Mouse (Mus musculus) adrenal gland, postnatal 25 days (tissue): ENCODE measurements around the gene Ttc30a1. TPM values are rescaled to one million over a fixed set of nuclear protein-coding genes. Genes with fewer than 3 reads are reported as not detected.

Experiments used
- DNase-seq: peaks from one replicate; pipeline ENCODE4 v3.0.0; 2021; ENCODE audit warnings: mixed read lengths
- total RNA-seq: library from RNA; stranded (reverse); gene quantifications from 2 replicates; pipeline ENCODE4 v1.2.3, GENCODE M21; 2021

The Ttc30a1 gene
- total RNA-seq, 1 experiment from 2014 or later: 4.0 TPM

GRCm38 (mm10) chr2:75930941-75931340 lies 50.8 kb downstream of the Ttc30a1 start:
- no peak for DNase-seq

GRCm38 (mm10) chr2:75929786-75930444 lies 51.9 kb downstream of the Ttc30a1 start:
- no peak for DNase-seq

DNA sequence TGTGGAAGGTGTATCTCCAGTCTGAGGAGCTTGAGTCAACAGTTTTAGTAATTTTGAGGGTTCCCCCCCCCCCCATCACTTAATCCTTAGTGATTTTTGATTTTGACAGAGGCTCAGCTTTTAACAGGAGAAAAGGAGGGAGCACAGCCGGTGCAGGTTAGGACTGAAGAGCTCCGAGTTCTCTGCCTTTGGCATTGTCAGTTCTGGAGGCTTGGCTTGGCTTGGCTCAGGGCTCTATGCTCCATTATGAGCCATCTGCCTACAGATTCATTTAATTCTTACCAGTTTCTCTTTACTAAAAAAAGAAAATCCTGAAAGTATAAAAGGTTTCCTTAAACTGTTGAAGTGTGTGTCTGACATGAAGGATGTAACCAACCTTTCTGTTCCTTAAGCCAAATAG lies 52.6 kb downstream of the Ttc30a1 start:
- DNase-seq: no peak

Other genes with a start within 250 kb of the Ttc30a1 start
- 39.8 and 46.6 TPM in 2 replicates for gene Agps, start 149.8 kb downstream of the Ttc30a1 start, total RNA-seq
- 19.1 and 26.4 TPM in 2 replicates for gene Ttc30b, start 43.4 kb downstream of the Ttc30a1 start, total RNA-seq
- gene Ttc30a2, start 3.8 kb downstream of the Ttc30a1 start, total RNA-seq: 0.52 and 0.79 TPM in 2 replicates